Mouse (Mus musculus) thymus, postnatal 36 days (tissue): Measurements from ENCODE around the gene Ddx39b.

Experiments used
- DNase-seq, 2 experiments: peaks; one replicate each; pipeline ENCODE4 v3.0.0; 2022; ENCODE audit warnings: mixed read lengths in 2 of 2

Ddx39b gene

DNA sequence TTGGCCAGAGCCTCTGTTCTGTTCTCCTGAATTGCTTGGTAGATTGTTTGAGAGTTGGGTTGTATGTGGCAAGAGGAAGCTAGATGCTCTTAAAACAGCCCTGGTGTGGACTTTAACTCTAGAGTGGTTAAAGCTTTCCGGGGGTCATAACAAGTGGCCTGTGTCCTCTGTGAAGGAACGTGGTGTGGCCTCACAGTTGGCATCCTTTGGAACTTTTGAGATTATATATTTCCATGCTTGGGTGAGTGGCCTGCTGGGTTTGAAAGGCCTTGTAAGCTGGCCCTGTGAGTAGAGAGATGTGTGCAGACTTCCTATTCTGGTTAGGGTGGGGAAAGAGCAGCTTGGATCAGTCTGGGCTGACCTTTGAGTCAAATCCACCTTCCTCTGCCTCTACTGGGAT is 3.5 kb downstream of the Ddx39b start:
- no peak for DNase-seq

DNA sequence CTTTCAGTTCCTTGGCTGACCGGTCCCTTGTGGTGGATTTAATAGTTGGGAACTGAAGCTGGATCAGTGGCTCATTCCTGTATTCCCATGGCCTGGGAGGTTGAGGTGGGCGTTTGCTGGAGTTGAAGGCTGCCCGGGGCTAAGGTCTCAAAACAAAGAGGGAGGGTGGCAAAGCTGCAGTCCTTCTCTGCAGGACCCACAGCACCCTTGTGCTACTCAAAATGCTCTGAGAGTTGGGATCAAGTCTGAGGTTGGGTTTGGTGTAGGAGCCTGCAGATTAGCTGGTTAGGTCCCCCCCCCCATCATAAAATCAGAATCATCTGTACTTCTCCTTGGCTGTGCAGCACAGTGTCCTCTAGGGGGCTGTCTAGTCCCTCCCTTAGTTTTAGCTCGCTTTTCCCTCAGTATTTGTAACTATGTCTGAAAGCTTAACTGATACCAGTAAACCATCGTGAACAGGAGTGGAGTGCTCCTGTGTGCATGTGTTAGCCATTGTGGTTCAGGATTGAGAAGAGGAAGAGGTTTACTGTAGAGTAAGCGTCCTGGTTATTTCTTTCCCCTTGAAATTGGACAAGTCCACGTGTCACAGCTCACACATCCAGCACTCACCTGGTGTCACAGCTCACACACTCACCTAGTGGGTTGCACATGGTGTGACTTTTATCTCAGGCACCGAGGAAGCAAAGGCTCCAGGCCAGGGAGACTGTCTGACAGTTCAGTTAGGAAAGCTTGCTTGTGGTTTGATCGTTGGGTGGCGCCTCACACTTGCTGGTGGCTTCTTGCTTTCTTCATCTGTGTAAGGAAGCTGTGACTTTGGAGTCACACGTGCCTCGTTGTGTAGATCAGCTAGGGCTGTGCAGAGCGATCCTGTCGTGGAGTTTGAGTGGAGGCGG is 4.4 kb downstream of the Ddx39b start:
- DNase-seq = no peak

DNA sequence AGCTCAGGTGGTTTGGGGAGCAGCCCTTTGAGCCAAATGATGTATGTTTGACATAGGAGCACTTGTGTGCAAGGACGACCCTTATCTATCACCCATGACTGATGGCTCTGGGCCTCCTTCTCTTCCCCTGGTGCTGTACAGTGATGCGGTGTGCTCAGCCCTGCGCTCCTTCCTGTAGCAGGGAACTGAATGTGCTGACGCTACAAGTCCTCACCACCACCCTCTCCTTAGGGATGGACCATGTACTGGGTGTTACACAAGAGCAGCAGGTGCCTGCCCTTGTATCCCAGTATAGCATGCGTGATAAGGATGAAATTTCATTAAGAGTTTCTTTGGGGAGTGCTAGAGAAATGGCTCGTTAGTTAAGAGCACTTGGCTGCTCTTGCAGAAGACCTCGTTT is 5.6 kb downstream of the Ddx39b start:
- no peak for DNase-seq

DNA sequence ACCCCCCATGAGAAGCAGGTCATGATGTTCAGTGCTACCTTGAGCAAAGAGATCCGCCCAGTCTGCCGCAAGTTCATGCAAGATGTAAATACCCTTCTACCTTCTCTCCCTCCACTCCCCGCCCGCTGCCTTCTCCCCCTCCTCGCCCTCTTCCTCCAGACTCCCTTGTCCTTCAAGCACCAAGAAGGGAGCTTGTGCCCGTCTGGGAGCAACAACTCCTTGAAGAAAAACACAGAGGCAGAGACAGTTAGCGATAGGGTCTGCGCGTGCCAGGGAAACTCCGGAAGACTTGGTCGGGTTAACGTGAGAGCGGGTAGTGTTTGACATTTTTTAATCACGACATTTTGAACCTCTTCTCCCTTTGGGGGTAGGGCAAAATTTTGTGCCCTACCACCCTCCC is 7.4 kb downstream of the Ddx39b start:
- DNase-seq = no peak

DNA sequence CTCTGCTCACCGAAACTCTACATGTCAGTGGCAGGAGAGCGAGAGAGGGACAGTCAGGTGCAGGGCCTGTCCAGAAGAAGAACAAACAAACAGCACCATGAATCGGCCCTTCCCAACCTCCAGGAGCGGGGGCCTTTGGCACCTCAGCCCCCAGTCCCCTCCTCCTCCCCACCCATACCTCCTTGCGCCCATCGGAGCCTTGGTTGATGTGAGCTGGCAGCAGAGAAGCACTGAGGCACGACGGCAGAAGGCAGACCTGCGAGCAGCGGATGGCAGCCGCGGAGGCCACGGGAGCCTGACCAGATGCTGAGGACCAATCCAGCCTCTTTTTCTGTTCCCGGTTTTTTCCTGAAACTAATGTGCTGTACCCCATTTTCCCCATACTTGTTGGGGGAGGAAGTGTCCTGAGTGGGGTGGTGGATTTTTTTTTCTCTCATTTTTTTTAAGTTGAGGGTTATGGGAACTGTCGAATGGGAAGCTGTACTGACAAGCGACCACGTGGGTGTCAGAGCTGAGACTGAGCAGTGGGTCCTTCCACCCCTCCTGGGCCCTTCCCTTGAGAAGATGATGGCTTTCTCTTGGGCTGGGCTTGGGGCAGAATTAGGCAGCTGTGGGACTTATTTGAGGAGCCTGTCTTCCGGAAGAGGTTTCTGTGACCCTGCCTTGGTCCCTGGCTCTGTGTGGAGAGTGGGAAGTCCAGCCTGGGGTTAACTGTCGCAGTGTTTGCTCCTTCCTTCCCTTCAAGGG is 8.1 kb downstream of the Ddx39b start:
- peak in 1 of 2 experiments; percentile 17 for DNase-seq

DNA sequence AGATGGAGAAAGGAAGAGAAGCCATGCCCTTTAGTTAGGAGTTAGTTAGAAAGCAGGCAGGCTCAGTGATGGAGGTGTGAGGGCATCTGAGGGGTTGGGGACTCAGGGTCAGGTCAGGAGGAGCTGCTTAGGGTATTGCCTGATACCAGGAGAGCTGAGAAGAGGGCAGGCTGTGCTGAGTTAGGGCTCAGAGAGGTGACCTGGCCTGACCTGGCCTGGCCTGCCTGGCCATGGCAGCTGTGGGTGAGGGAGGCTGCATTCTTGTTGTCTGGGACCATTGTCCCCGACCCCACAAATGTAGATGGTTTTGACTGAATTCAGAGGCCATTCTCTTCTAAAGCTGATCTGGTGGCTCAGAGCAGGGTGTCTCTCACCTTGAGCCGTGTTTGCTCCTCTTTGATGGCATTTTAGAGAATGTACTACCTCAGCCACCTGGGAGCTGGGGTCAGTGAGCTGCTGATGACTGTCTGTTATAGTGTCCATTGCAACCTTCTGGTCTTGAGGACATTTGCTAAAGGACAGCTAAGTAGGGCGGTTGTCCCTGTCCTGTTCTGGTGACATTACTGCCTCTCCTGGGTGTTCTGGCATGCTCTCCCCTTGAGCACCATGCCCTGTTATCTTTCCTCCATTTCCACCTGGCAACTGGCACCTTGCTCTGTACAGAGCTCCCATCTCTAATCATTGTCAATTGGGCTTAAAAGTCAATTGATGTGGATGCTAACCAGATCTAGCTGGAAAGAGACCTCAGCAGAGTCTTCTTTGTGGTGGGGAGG is 9.0 kb downstream of the Ddx39b start:
- peak in 1 of 2 experiments; percentile 13 for DNase-seq

DNA sequence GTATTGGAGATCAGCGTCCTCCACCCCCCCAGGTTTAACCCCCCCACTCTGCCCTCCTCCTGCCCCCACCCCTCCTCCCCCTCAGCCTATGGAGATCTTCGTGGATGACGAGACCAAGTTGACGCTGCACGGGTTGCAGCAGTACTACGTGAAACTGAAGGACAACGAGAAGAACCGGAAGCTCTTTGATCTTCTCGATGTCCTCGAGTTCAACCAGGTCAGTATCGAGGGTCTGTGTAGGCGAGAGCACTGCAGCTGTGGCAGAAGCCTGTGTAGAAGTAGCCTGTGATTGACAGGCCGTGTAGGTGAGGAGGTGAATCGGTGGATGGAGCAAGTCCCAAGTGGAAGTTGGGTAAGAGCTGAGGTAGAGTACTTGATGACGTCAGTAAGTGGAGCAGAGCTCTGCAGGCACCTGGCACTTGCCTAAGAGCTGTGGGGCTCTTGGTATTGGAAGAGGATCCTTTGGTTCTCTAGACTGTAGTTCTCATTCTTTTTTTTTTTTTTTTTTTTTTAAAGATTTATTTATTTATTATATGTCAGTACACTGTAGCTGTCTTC is 9.7 kb downstream of the Ddx39b start:
- DNase-seq = peak in 1 of 2 experiments; percentile 12

DNA sequence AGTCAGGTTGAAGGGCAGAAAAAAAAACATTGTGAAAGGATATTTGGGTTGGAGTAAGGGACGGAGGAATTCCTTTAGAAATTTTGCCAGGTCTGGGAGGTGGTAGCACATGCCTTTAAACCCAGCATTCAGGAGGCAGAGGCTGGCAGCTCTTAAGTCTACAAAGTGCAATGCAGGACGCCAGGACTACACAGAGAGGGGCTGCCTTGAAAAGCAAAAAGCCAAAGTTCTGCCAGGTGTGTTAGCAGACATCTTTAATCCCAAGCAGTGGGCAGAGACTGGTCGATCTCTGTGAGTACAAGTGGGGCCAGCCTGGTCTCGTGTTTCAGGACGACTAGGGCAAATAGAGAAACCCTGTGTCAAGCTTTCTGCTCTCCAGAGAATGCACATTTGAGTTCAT is 10.4 kb downstream of the Ddx39b start:
- peak in 1 of 2 experiments; percentile 3 for DNase-seq

DNA sequence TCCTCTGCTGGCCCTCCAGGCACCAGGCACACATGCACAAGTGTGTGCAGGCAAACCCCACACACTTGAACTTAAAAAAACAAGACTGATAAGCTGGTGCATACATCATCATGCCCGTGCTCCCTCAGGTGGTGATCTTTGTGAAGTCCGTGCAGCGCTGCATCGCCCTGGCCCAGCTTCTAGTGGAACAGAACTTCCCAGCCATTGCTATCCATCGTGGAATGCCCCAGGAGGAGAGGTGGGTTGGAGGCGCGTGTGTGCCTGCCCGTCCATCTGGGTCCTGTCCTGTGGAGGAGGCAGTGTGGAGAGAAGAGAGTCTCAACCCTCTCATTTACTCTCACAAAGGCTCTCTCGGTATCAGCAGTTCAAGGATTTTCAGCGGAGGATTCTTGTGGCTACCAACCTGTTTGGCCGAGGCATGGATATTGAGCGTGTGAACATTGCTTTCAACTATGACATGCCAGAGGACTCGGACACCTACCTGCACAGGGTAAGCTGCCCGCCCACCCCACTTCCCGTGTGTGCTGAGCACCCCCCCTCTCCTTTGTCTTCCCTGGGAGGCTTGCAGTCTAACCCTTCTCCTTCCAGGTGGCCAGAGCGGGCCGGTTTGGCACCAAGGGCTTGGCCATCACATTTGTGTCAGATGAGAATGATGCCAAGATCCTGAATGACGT is 11.2 kb downstream of the Ddx39b start:
- DNase-seq = peak in 1 of 2 experiments; percentile 22

DNA sequence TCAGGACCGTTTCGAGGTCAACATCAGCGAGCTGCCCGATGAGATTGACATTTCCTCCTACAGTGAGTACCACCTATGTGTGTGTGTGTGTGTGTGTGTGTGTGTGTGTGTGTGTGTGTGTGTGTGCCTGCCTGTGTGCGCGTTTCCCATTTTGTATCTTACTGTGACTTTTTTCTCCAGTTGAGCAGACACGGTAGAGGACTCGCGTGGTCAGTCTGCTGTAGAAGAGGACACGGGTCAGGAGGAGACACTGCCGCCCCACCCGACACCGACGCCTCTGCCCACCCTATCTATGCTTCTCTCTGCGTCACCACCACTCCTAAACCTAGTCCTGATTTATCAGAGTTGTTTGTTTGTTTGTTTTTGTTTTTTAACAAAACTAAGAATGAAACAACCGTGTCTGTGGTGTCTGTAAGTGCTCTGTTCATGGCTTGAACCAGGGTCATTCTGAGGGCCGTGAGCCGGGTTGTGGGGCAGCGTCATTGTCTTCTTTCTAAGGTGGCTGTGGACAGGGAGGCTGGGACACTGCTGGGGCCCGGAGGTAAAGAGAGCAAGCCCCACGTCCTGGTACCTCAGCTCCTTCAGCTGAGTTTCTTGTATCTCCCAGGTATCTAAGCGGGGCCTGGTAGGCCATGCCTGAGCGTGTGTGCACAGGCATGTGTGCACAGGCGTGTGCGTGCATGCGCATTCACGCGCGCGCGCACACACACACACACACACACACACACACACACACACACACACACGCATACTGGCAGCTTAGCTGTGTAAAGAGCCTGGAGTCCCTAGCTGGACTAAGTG is 11.9 kb downstream of the Ddx39b start:
- peak in 1 of 2 experiments; percentile 12 for DNase-seq

DNA sequence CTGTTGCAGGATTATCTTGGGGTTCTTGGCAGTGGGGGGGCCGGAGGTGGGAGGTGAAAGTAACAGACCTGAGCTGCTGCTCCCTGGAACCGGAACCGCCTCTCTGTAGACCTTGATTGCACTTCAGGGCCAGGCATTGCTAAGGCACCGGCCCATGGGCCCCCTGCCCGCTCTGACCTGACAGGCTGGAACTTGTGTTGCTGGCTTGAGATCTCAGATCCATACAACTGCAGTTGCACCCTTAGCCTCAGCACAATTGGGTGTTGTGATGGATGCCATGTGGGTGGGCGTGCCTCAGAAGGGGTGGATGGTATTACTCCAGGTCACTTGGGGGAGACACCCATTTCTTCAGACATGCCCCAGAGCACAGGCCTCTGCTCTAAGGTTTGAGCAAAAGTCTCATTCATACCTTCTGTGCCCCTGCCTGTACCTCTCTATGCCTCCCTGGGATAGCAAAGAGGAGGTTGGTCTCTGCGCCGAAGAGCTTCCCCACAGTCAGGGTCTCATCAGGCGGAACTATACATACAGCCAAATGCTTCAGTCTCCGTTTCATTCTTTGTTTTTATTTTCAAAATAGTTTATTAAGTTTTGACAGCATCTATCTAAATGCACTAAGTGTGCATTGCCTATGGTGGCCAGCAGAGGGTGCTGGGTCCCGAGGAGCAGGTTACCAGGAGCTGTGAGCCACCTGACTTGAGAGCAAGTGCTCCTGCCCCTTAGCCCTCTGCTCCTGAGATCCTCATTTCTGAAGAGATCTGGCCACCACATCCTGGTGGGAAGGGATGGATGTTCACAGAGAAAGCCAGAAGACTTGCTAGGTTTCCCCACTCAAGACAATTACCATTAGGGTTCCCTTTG is 12.9 kb downstream of the Ddx39b start:
- peak; percentile 73 to 74 for DNase-seq

DNA sequence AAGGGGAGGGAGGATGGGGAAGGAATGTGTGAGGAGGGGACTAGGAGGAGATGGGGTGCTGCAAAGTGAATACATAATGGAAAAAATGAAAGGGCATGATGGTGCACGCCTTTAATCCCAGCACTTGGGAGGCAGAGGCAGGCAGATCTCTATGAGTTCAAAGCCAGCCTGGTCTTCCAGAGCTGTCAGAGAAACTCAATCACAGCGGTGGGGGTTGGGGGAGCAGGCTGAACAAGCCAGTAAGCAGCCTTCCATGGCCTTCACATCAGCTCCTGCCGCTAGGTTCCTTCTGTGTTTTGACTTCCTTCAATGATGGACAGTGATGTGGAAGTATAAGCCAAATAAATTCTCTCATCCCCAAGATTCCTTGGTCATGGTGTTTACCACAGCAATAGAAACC is 13.8 kb downstream of the Ddx39b start:
- DNase-seq = peak in 1 of 2 experiments; percentile 17

DNA sequence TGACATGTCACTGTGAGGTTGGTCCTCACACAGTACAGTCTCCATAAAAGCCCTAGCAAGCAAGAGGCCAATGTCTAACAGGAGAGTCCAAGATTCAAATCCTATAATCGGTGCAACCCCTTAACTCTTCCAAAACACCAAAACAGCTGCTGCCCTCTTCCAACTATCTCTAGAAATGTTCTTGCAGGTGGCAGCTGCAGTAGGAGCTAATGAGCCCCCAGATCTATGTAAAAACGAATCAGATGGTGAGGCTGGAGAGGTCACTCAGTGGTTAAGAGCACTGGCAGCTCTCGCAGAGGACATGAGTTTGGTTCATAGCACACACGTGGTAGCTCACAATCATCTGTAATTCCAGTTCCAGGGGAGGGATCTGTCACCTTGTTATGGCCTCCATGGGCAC is 14.2 kb downstream of the Ddx39b start:
- DNase-seq = no peak

DNA sequence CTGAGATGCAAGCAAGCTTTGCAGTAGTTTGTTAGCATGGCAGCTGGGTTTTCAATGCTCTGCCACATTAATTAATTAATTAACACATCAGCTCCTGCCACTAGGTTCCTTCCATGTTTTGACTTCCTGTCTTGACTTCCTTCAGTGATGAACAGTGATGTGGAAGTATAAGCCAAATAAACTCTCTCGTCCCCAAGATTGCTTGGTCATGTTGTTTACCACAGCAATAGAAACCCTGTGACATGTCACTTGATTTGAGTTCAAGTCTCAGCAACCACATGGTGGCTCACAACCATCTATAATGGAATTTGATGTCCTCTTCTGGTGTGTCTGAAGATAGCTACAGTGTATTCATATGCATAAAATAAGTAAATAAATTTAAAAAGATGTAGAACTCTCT is 15.8 kb downstream of the Ddx39b start:
- no peak for DNase-seq

DNA sequence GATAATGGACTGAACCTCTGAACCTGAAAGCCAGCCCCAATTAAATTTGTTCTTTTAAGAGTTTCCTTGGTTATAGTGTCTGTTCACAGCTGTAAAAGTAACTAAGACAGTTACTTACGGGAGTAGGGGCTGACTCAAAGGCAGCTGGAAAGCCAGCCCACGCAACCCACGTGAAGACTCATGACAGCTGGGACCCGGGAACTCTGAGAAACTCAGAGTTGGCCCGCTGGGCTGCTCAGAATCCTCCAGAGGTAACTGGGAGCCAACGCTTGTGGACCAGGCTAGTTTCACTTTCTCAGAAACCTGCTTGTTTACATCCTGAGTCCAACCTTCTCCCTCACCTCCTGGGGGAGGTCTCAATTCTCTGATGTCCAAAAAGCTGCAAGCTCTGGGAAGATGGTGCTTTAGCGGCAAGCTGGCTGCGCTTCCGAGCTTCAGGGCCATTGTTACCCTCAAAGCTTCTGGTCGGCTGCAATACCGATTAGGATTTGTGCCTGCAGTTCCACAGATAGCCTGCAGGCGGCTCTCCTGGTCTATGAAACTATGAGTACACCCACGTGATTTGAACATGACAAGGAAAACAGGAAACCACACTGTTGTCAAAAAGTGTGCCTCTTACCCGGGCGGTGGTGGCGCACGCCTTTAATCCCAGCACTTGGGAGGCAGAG is 16.4 kb downstream of the Ddx39b start:
- DNase-seq = peak; percentile 93 to 95

DNA sequence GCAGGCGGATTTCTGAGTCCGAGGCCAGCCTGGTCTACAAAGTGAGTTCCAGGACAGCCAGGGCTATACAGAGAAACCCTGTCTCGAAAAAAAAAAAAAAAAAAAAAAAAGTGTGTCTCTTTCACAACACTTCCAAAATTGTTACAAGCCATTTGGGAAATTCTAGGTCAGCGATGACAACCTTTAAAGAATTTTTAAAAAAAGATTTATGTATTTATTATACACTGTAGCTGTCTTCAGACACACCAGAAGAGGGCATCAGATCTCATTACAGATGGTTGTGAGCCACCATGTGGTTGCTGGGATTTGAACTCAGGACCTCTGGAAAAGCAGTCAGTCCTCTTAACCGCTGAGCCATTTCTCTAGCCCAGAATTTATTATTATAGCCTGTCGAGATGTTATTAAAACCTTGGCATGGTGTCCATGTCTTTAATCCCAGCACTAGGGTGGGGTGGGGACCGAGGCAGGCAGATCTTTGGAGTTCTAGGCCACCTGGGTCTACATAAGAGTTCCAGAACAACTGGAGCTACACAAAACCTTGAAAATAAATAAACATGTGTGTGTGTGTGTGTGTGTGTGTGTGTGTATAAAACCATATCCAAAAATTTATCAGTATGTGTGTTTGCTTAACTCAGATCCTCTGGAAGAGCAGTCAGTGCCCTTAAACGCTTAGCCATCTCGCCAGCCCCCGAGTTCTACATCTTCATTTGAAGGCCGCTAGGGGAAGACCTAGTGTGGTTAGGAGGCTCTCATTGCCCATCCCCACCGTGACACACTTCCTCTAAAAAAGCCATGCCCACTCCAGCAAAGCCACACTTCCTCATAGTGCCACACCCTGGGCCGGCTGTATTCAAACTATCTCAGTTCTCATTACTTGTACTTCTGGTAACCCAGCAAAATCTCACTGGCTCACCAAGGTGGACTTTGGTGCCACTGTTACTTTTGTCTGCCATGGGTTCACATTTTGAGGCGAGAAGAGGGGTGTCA is 17.2 kb downstream of the Ddx39b start:
- peak in 1 of 2 experiments; percentile 29 for DNase-seq

DNA sequence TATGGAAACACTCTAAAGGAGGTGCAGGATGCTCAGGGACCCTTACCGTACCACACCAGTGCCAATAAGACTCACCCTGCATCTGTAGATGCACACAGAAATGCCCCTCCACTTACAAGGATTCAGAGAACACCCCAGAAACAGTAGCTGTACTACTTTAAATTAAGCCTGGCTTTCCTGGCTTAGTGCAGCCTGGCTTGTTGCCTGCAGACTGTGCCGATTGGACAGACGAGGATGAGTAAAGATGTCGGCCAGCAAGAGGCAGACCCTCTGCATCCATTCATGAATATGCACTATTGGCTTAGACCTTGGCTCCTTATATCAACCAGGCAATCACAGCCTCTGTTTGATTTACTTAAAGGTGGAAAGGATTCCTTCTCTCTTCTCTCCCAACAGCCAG is 18.1 kb downstream of the Ddx39b start:
- DNase-seq = no peak

DNA sequence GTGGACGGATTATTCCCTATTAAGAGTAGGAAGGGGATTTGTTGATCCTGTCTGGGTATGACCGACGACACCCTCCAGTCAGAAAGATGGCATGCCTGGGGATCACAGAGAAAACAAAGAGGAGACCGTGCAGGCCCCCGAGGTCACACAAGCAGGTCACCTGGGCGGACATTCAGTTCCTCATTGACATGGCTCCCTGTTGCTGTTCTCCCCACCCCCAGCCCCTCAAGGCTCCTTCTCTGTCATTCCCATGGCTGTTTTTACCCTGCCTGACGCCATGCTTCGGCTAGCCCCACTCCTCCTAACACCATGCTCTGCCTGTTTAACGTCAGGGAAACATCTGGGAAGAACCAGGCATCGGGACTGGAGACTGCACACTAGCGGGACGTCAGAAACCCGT is 20.1 kb downstream of the Ddx39b start:
- DNase-seq = no peak
